Mouse (Mus musculus) liver, embryonic 14.5 days (tissue): ENCODE results near the gene Olfr1359.

Source experiments
- CTCF ChIP-seq: IDR thresholded peaks from 2 replicates; pipeline ENCODE4 v1.5.1; 2016; ENCODE audit warnings: antibody characterized with exemption, low read depth, control low read depth
- EP300 ChIP-seq: IDR thresholded peaks from 2 replicates; pipeline ENCODE4 v1.6.1; 2016; ENCODE audit warnings: antibody characterized with exemption, low read depth

DNA sequence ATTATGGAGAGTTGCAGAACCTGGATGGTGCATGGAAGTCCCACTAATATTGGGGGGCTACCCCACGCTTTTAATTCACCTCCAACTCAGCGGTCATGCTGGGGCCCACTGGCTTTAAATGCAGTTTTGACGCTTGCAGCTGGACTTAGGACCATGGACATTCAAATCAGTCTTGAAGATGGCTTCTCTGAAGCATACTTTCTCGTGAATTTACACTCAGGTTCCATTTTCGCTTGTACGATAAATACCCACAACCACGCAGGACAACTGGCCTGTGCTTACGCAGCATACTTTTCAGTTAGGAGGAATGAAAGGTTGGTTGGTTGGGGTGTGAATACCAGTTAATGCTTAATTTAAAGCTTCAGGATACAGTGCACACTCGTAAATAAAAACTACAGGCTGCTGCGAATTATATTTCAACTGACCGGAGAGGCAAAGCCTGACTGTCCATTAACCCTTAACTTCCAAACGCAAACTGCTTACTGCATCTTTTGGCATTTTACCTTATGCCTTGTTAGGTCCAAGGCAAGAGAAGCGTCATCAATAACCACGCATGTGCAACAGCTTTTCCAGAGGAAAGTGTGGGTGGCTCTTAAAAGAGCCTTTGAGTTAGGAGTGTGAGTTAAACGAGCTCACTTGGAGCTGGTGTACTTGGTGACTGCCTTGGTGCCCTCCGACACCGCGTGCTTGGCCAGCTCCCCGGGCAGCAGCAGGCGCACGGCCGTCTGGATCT lies 17.4 kb downstream of the Olfr1359 start:
- TF ChIP-seq EP300 (no peak), CTCF (no peak)
